Mouse (Mus musculus): ENCODE measurements at regions not wholly inside any gene's neighbourhood (a gene's known extent, or its start where the extent isn't known, plus 50 kb on each side); places are given as distances from the start of the nearest gene placed in this dataset.

DNA sequence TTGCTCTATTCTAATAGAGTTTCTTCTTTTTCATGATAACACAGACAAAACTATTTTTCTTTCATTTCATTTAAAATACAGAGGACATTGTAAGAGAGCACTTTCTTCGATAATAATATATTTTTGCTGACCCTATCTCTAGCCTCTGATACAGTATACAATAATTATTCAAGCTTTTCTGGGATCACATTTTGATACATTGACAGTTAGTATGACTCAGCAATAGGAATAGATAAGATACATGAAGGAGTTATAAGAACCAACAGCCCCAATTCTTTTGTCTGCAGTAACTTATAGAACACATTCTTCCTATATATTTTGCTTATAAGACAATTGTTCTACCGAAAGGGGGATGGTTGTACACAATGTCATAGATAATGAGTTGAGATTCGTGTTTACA, 665.3 kb downstream of the Serpinb8 start:
- DNase-seq: no peak
- intact Hi-C loops (cut with DNase I): no loop called here
- TF ChIP-seq CTCF (IDR thresholded peaks at IDR 0.05): no peak
- Histone ChIP-seq H3K27ac (no peak overlapping the region), H3K4me3 (no peak overlapping the region)

- H3K4me3 ChIP-seq: no peak overlapping the region
- no peak overlapping the region for H3K27ac ChIP-seq
- intact Hi-C loops (cut with DNase I): no loop called here
- no peak for DNase-seq
- TF ChIP-seq CTCF (IDR thresholded peaks at IDR 0.05): no peak
These were observed 669.5 kb downstream of the Serpinb8 start for GRCm38 (mm10) chr1:108259355-108259754.

GRCm38 (mm10) chr1:108282099-108282498, 692.3 kb downstream of the Serpinb8 start:
- Histone ChIP-seq H3K27ac (no peak overlapping the region), H3K4me3 (no peak overlapping the region)
- no peak for DNase-seq
- no peak for TF ChIP-seq CTCF (IDR thresholded peaks at IDR 0.05)
- intact Hi-C loops (cut with DNase I): no loop called here

- intact Hi-C loops (cut with DNase I): no loop called here
- H3K4me3 ChIP-seq: no peak overlapping the region
- TF ChIP-seq CTCF (IDR thresholded peaks at IDR 0.05): no peak
- no peak overlapping the region for H3K27ac ChIP-seq
- no peak for DNase-seq
These were observed 696.8 kb downstream of the Serpinb8 start for GRCm38 (mm10) chr1:108286571-108286970.

Measured in gastrocnemius, adult 2 months (tissue).